Mouse (Mus musculus): ENCODE results near the gene Pyroxd2. TPM values are rescaled to one million over a fixed set of nuclear protein-coding genes. Genes with fewer than 3 reads are reported as not detected.
"Not testable (repeated sequence)": the region's sequence is repeated elsewhere in the genome, so short reads cannot be mapped to it uniquely, and the experiment has no call there.

Pyroxd2 gene
- polyA plus RNA-seq, 1 experiment from 2014 or later = 4.3 TPM

- H3K4me2 ChIP-seq (replicated peaks; ENCODE audit: low read depth, low read length) = no peak overlapping the region
- ATAC-seq = no peak
- H3K27me3 ChIP-seq (replicated peaks; ENCODE audit: insufficient read depth, low read length) = no peaks in the 10 kb centered on the region
- H3K9ac ChIP-seq (replicated peaks; ENCODE audit: low read depth) = no peak overlapping the region
- H3K4me3 ChIP-seq (ENCODE audit: low read depth, low read length) = no peak overlapping the region
- no peaks in the 10 kb centered on the region for H3K9me3 ChIP-seq (ENCODE audit: low read length)
- no peak for DNase-seq (ENCODE audit: low spot score)
- WGBS = 46% methylated on average over 2 of the region's 2 CpGs
- peaks cover under 1% of the 10 kb centered on the region; the same call in 1 of the 2 replicates for H3K4me1 ChIP-seq (ENCODE audit: insufficient read depth, low read depth, low read length)
- no peaks in the 10 kb centered on the region for H3K36me3 ChIP-seq (ENCODE audit: insufficient read depth, low read length)
- TF ChIP-seq CTCF (IDR thresholded peaks at IDR 0.05) (peak; percentile 47), EP300 (IDR thresholded peaks at IDR 0.05) (no peak)
- H3K27ac ChIP-seq (ENCODE audit: low read length) = no peak overlapping the region
Measured at GRCm38 (mm10) chr19:42785129-42785528, 32.6 kb upstream of the Pyroxd2 start.

- not testable (repeated sequence) for H3K27me3 ChIP-seq (replicated peaks; ENCODE audit: insufficient read depth, low read length); H3K4me1 ChIP-seq (ENCODE audit: insufficient read depth, low read depth, low read length); H3K36me3 ChIP-seq (ENCODE audit: insufficient read depth, low read length); ATAC-seq; H3K9me3 ChIP-seq (ENCODE audit: low read length)
- H3K27ac ChIP-seq (ENCODE audit: low read length) = peak overlapping the region; percentile 79
- peak overlapping the region; percentile 76 for H3K4me2 ChIP-seq (replicated peaks; ENCODE audit: low read depth, low read length)
- H3K9ac ChIP-seq (replicated peaks; ENCODE audit: low read depth) = peak overlapping the region; percentile 58
- WGBS = 45% methylated on average over 7 of the region's 7 CpGs
- DNase-seq (ENCODE audit: low spot score) = peak; percentile 8
- peak overlapping the region; percentile 48 for H3K4me3 ChIP-seq (ENCODE audit: low read depth, low read length)
Measured at GRCm38 (mm10) chr19:42780156-42780538, 27.6 kb upstream of the Pyroxd2 start.

DNA sequence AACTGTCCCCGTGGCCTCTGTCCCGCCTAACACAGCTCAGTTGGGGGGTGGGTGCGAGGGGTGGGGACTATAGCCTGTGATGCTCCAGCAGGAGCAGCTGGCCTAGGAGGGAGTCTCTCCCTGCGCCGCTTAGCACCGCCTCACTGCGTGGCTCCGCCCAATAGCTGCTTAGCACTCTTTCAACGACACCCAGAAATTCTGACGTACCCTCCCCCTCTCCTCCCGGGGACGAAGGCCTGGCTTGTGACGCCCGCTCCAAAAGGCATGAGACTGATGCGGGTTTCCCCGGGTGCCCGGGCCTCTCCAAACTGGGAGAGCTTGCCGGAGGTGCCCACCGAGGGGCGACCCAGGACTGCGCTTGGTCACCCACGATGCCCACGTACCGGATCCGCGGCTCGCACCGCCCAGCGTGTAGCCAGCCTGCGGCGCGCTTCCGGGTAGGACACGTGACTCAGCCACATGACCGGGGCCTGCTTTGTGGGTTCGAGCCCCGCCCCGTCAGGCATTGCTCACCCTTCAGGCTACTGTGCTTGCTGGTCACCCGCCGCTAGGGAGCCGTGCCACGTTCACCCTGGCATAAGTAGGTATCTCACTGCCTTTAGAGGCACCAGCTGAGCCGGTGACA lies 27.1 kb upstream of the Pyroxd2 start, which contains the start of gene Hps1:
Gene Hps1, minus strand, starts transcription at position 448 of the 625 bp plus-strand sequence.
- 2% methylated on average over 43 of the region's 43 CpGs for WGBS
- H3K9me3 ChIP-seq (ENCODE audit: low read length) = no peaks in the 10 kb centered on the region
- H3K4me2 ChIP-seq (replicated peaks; ENCODE audit: low read depth, low read length) = peak within 1 kb of the TSS; percentile 76
- peak; percentile 33 for TF ChIP-seq CTCF (IDR thresholded peaks at IDR 0.05)
- TF ChIP-seq EP300 (IDR thresholded peaks at IDR 0.05) = no peak
- peaks cover 4% of the 10 kb centered on the region; the same call in 1 of the 2 replicates for H3K4me1 ChIP-seq (ENCODE audit: insufficient read depth, low read depth, low read length)
- H3K9ac ChIP-seq (replicated peaks; ENCODE audit: low read depth) = peak within 1 kb of the TSS; percentile 58
- H3K27me3 ChIP-seq (replicated peaks; ENCODE audit: insufficient read depth, low read length) = no peaks in the 10 kb centered on the region
- H3K36me3 ChIP-seq (ENCODE audit: insufficient read depth, low read length) = no peaks in the 10 kb centered on the region
- ATAC-seq (peak; percentile 97), DNase-seq (ENCODE audit: low spot score) (peak; percentile 94)
- H3K4me3 ChIP-seq (ENCODE audit: low read depth, low read length) = peak within 1 kb of the TSS; percentile 48
- peak within 1 kb of the TSS; percentile 79 for H3K27ac ChIP-seq (ENCODE audit: low read length)

DNA sequence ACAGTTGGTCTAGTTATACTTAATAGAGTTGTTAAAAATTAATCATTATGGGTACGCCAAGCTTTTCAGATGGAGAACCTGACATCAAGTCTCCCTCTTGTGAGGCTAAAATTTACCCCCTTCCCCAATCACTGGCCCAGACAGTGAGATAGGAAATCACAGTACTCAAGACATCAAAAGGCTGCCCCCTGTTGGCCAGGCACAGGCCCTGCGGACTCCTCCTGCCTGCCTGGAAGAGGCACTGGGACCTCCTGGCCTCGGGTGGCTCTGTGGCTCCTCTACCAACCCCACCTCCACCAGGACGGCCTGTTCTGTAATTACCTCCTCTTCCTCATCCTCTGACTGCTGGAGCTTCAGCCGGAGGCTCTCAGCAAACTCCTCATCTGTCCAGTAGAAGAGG lies 25.2 kb upstream of the Pyroxd2 start:
- WGBS = 83% methylated on average over 5 of the region's 5 CpGs
- no peak for ATAC-seq
- H3K4me1 ChIP-seq (ENCODE audit: insufficient read depth, low read depth, low read length) = peaks cover 4% of the 10 kb centered on the region; the same call in 1 of the 2 replicates
- no peak overlapping the region for H3K9ac ChIP-seq (replicated peaks; ENCODE audit: low read depth)
- no peak overlapping the region for H3K4me3 ChIP-seq (ENCODE audit: low read depth, low read length)
- no peak overlapping the region for H3K4me2 ChIP-seq (replicated peaks; ENCODE audit: low read depth, low read length)
- no peak overlapping the region for H3K27ac ChIP-seq (ENCODE audit: low read length)
- H3K9me3 ChIP-seq (ENCODE audit: low read length) = no peaks in the 10 kb centered on the region
- no peaks in the 10 kb centered on the region for H3K36me3 ChIP-seq (ENCODE audit: insufficient read depth, low read length)
- DNase-seq (ENCODE audit: low spot score) = no peak
- H3K27me3 ChIP-seq (replicated peaks; ENCODE audit: insufficient read depth, low read length) = no peaks in the 10 kb centered on the region
- peak; percentile 50 for TF ChIP-seq CTCF (IDR thresholded peaks at IDR 0.05)
- no peak for TF ChIP-seq EP300 (IDR thresholded peaks at IDR 0.05)

DNA sequence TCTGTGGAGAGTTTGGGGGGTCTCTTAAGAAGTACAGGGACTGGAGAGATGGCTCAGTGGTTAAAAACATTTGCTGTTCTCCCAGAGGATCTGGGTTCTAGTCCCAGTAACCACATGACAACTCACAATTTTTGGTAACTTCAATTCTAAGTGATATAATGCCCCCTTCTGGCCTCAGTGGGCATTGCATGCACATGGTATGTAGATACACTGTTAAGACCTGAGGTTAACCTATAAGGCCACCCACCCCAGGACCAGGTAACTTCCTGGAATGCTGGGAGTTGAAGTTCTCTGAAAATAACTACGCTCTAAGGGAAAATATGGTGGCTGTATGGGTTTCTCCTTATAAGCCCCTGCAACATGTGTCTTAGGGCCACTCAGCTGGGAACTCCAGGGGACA lies 24.2 kb upstream of the Pyroxd2 start:
- ATAC-seq = no peak
- no peak overlapping the region for H3K4me2 ChIP-seq (replicated peaks; ENCODE audit: low read depth, low read length)
- peaks cover 4% of the 10 kb centered on the region; the same call in 1 of the 2 replicates for H3K4me1 ChIP-seq (ENCODE audit: insufficient read depth, low read depth, low read length)
- no peaks in the 10 kb centered on the region for H3K9me3 ChIP-seq (ENCODE audit: low read length)
- H3K36me3 ChIP-seq (ENCODE audit: insufficient read depth, low read length) = no peaks in the 10 kb centered on the region
- TF ChIP-seq CTCF (IDR thresholded peaks at IDR 0.05) = peak; percentile 56
- no peak for TF ChIP-seq EP300 (IDR thresholded peaks at IDR 0.05)
- no peaks in the 10 kb centered on the region for H3K27me3 ChIP-seq (replicated peaks; ENCODE audit: insufficient read depth, low read length)
- no peak overlapping the region for H3K9ac ChIP-seq (replicated peaks; ENCODE audit: low read depth)
- H3K4me3 ChIP-seq (ENCODE audit: low read depth, low read length) = no peak overlapping the region
- H3K27ac ChIP-seq (ENCODE audit: low read length) = no peak overlapping the region
- DNase-seq (ENCODE audit: low spot score) = peak; percentile 14
- WGBS = 96% methylated on average over 1 of the region's 1 CpGs

GRCm38 (mm10) chr19:42770141-42770872 lies 17.7 kb upstream of the Pyroxd2 start:
- H3K27me3 ChIP-seq (replicated peaks; ENCODE audit: insufficient read depth, low read length) = no peaks in the 10 kb centered on the region
- H3K4me2 ChIP-seq (replicated peaks; ENCODE audit: low read depth, low read length) = no peak overlapping the region
- H3K27ac ChIP-seq (ENCODE audit: low read length) = no peak overlapping the region
- DNase-seq (ENCODE audit: low spot score) (no peak), ATAC-seq (no peak)
- no peaks in the 10 kb centered on the region for H3K9me3 ChIP-seq (ENCODE audit: low read length)
- H3K9ac ChIP-seq (replicated peaks; ENCODE audit: low read depth) = no peak overlapping the region
- no peak for TF ChIP-seq CTCF (IDR thresholded peaks at IDR 0.05)
- TF ChIP-seq EP300 (IDR thresholded peaks at IDR 0.05) = no peak
- H3K4me1 ChIP-seq (ENCODE audit: insufficient read depth, low read depth, low read length) = no peaks in the 10 kb centered on the region
- 85% methylated on average over 23 of the region's 23 CpGs for WGBS
- no peak overlapping the region for H3K4me3 ChIP-seq (ENCODE audit: low read depth, low read length)
- H3K36me3 ChIP-seq (ENCODE audit: insufficient read depth, low read length) = no peaks in the 10 kb centered on the region

Data from lung, postnatal 0 days (tissue).